7 mouse cellular contexts compared by ENCODE assay signal in the genomic region with DNA sequence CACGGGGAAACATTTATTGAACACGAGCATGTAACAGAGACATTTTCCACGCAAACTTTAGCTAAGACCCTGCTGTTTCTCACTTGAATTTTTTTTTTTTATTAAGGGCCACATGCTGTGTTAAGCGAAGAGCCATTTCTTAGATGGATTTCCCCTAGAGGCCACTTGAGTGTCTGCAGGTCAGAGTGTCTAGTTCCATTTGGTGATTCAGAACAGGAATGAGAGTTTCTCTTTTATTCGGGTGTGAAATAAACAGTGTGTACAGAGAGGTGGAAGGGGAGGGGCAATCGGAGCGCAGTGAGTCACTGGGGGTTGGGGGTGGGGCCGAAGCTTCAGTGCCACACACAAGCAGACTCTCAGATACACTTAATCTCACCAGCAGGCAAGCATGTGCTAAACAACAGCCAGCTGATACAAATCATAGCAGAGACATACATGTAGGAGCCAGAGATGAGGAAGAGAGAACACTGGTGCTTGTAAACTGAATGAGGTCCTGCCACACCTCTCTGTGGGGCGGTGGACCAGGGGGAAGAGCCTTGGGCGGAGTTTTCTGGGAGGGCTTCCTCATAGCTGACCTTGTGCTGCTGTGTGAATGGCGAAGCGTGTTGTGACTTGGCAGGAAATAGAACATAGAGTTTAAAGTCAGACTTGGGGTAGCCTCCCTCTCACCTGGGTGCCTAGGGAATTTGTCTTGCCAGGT. TPM values are rescaled to one million over a fixed set of nuclear protein-coding genes. Genes with fewer than 3 reads are reported as not detected.
DNase-seq lines count a peak whose midpoint lies in the region; ATAC-seq and TF ChIP-seq lines count a peak whose summit lies in the region.

No protein-coding gene starts in this region.

- no peak overlapping the region for H3K4me2 ChIP-seq in midbrain, postnatal 0 days (ENCODE audit: low read depth, low read length, poor library complexity, severe bottlenecking)
- no peak overlapping the region for H3K4me2 ChIP-seq in midbrain, embryonic 13.5 days (replicated peaks)
- no peak overlapping the region for H3K4me2 ChIP-seq in intestine, embryonic 15.5 days (replicated peaks)
- 0 out of 2 replicates have a peak overlapping the region, but pooled peaks have one; percentile 21 for H3K4me2 ChIP-seq in stomach, postnatal 0 days (replicated peaks; ENCODE audit: low read depth)

- H3K4me1 ChIP-seq in midbrain, postnatal 0 days (ENCODE audit: insufficient read depth, low read length) = 0 out of 2 replicates have a peak, but pooled peaks cover 2% of the 10 kb centered on the region
- H3K4me1 ChIP-seq in midbrain, embryonic 13.5 days (replicated peaks) = peaks cover 21% of the 10 kb centered on the region
- H3K4me1 ChIP-seq in intestine, embryonic 15.5 days (replicated peaks) = peaks cover 22% of the 10 kb centered on the region; the same call in 1 of the 2 replicates
- H3K4me1 ChIP-seq in stomach, postnatal 0 days (replicated peaks; ENCODE audit: control insufficient read depth, insufficient read depth) = no peaks in the 10 kb centered on the region

- TF ChIP-seq CTCF in midbrain, postnatal 0 days (IDR thresholded peaks at IDR 0.05) = peak; percentile 60
- TF ChIP-seq CTCF in stomach, postnatal 0 days (IDR thresholded peaks at IDR 0.05; ENCODE audit: low read depth) = peak; percentile 64

- H3K9me3 ChIP-seq in midbrain, postnatal 0 days (ENCODE audit: low read length) = no peaks in the 10 kb centered on the region
- no peaks in the 10 kb centered on the region for H3K9me3 ChIP-seq in midbrain, embryonic 13.5 days
- no peaks in the 10 kb centered on the region for H3K9me3 ChIP-seq in intestine, embryonic 15.5 days
- H3K9me3 ChIP-seq in stomach, postnatal 0 days (ENCODE audit: control insufficient read depth, low read length) = no peaks in the 10 kb centered on the region

- ATAC-seq in midbrain, postnatal 0 days (ENCODE audit: low FRiP score) = no peak
- ATAC-seq in midbrain, embryonic 13.5 days = no peak
- peak; percentile 93 for ATAC-seq in activated CD4-positive, CD25-positive, alpha-beta regulatory T cell, adult 4 months
- ATAC-seq in intestine, embryonic 15.5 days = peak; percentile 31
- ATAC-seq in stomach, postnatal 0 days (ENCODE audit: low FRiP score, low TSS enrichment) = peak; percentile 85

- no peak overlapping the region for H3K9ac ChIP-seq in midbrain, postnatal 0 days (replicated peaks; ENCODE audit: low read length, poor library complexity, severe bottlenecking)
- H3K9ac ChIP-seq in midbrain, embryonic 13.5 days (replicated peaks) = no peak overlapping the region
- H3K9ac ChIP-seq in intestine, embryonic 15.5 days = no peak overlapping the region
- H3K9ac ChIP-seq in stomach, postnatal 0 days (ENCODE audit: low read length) = no peak overlapping the region

- no peak overlapping the region for H3K27ac ChIP-seq in midbrain, postnatal 0 days (ENCODE audit: low read depth, low read length)
- H3K27ac ChIP-seq in midbrain, embryonic 13.5 days = no peak overlapping the region
- no peak overlapping the region for H3K27ac ChIP-seq in intestine, embryonic 15.5 days
- H3K27ac ChIP-seq in stomach, postnatal 0 days (replicated peaks) = peak overlapping the region; percentile 81

- H3K36me3 ChIP-seq in midbrain, postnatal 0 days (ENCODE audit: insufficient read depth, low read length) = no peaks in the 10 kb centered on the region
- H3K36me3 ChIP-seq in midbrain, embryonic 13.5 days = no peaks in the 10 kb centered on the region
- no peaks in the 10 kb centered on the region for H3K36me3 ChIP-seq in intestine, embryonic 15.5 days
- no peaks in the 10 kb centered on the region for H3K36me3 ChIP-seq in stomach, postnatal 0 days (ENCODE audit: control insufficient read depth, insufficient read depth, low read length)

- H3K4me3 ChIP-seq in midbrain, postnatal 0 days (ENCODE audit: low read depth, low read length) = no peak overlapping the region
- no peak overlapping the region for H3K4me3 ChIP-seq in midbrain, embryonic 13.5 days (replicated peaks)
- H3K4me3 ChIP-seq in intestine, embryonic 15.5 days (replicated peaks) = no peak overlapping the region
- no peak overlapping the region for H3K4me3 ChIP-seq in stomach, postnatal 0 days (ENCODE audit: low read depth, low read length)

- H3K27me3 ChIP-seq in midbrain, postnatal 0 days (ENCODE audit: insufficient read depth, low read length) = peaks cover 9% of the 10 kb centered on the region
- peaks cover 52% of the 10 kb centered on the region for H3K27me3 ChIP-seq in midbrain, embryonic 13.5 days
- peaks cover 26% of the 10 kb centered on the region for H3K27me3 ChIP-seq in intestine, embryonic 15.5 days (replicated peaks)
- H3K27me3 ChIP-seq in stomach, postnatal 0 days (ENCODE audit: control insufficient read depth, insufficient read depth, low read length) = no peaks in the 10 kb centered on the region

- TF ChIP-seq EP300 in stomach, postnatal 0 days (optimal IDR thresholded peaks at IDR 0.05) = no peak

- no peak for DNase-seq in midbrain, postnatal 0 days (ENCODE audit: low spot score)
- DNase-seq in stomach, postnatal 0 days (ENCODE audit: low spot score) = peak; percentile 89
- DNase-seq in spleen, postnatal 14 days (ENCODE audit: low spot score in 2 of 2) = no peak
- DNase-seq in frontal cortex, postnatal 10 days (ENCODE audit: low spot score in 2 of 2) = no peak

- 56% methylated on average over 12 of the region's 12 CpGs for WGBS in midbrain, postnatal 0 days
- 52% methylated on average over 12 of the region's 12 CpGs for WGBS in midbrain, embryonic 13.5 days
- WGBS in intestine, embryonic 15.5 days = 45% methylated on average over 12 of the region's 12 CpGs
- 32% methylated on average over 12 of the region's 12 CpGs for WGBS in stomach, postnatal 0 days

RNA-seq across cellular contexts. Expression of a gene that starts 3.3 kb away (rescaled TPM):
- 1.5 TPM in 2 replicates for total RNA-seq in midbrain, postnatal 0 days (2014; rRNA removed)
- 1.1 and 1.2 TPM in 2 replicates for polyA plus RNA-seq in midbrain, postnatal 0 days (2015; fragmentation: Nextera tagmentation; extraction: Ambion mirVana)
- polyA plus RNA-seq in midbrain, embryonic 13.5 days (2015; fragmentation: Nextera tagmentation; extraction: Ambion mirVana) = 0.15 and 0.46 TPM in 2 replicates
- polyA plus RNA-seq in activated CD4-positive, CD25-positive, alpha-beta regulatory T cell, adult 4 months (2017; shearing (Covaris generic)) = under 1 TPM; 0.46 to 0.60 TPM
- polyA plus RNA-seq in intestine, embryonic 15.5 days (2015; fragmentation: Nextera tagmentation; extraction: Ambion mirVana) = 0.49 and 0.64 TPM in 2 replicates
- 1.7 and 2.3 TPM in 2 replicates for polyA plus RNA-seq in stomach, postnatal 0 days (2015; fragmentation: Nextera tagmentation; extraction: Ambion mirVana)

Comparison
In these comparisons a context has a peak if more than half of its experiments do, and no peak if none do; other contexts are left out.
1. ATAC-seq: peak in activated CD4-positive, CD25-positive, alpha-beta regulatory T cell, adult 4 months (single experiment), intestine, embryonic 15.5 days (single experiment) and stomach, postnatal 0 days (single experiment); none in midbrain, postnatal 0 days (single experiment) and midbrain, embryonic 13.5 days (single experiment).